Mouse (Mus musculus) neural tube, embryonic 15.5 days (tissue): Measurements from ENCODE around the gene Lrch3. TPM values are rescaled to one million over a fixed set of nuclear protein-coding genes. Genes with fewer than 3 reads are reported as not detected.
"Not testable (repeated sequence)": the region's sequence is repeated elsewhere in the genome, so short reads cannot be mapped to it uniquely, and the experiment has no call there.

ENCODE experiments used
- ATAC-seq: fragments of 200-750 bp; cut with Nextera tagmentation; 2 replicates; pipeline ENCODE4 v1.8.0; 2017; ENCODE audit warnings: mild to moderate bottlenecking, moderate TSS enrichment, moderate library complexity; ENCODE audit not compliant: low FRiP score
- H3K27ac ChIP-seq: fragments of 300-500 bp; sonication (generic); replicated peaks from 2 replicates; pipeline ENCODE4 v1.5.1; 2015; ENCODE audit warnings: mild to moderate bottlenecking, inconsistent platforms
- H3K27me3 ChIP-seq: fragments of 300-500 bp; sonication (generic); replicated peaks from 2 replicates; pipeline ENCODE4 v1.6.1; 2015; ENCODE audit warnings: inconsistent platforms
- H3K36me3 ChIP-seq: fragments of 300-500 bp; sonication (generic); 2 replicates; pipeline ENCODE4 v1.6.1; 2015; ENCODE audit warnings: inconsistent platforms
- H3K4me1 ChIP-seq: fragments of 300-500 bp; sonication (generic); 2 replicates; pipeline ENCODE4 v1.6.1; 2015; ENCODE audit warnings: inconsistent platforms
- H3K4me2 ChIP-seq: fragments of 300-500 bp; sonication (generic); 2 replicates; pipeline ENCODE4 v1.6.1; 2015; ENCODE audit warnings: inconsistent platforms, mild to moderate bottlenecking, moderate library complexity
- H3K4me3 ChIP-seq: fragments of 300-500 bp; sonication (generic); replicated peaks from 2 replicates; pipeline ENCODE4 v1.5.1; 2015; ENCODE audit warnings: mild to moderate bottlenecking, inconsistent platforms
- H3K9ac ChIP-seq: fragments of 300-500 bp; sonication (generic); replicated peaks from 2 replicates; pipeline ENCODE4 v1.6.1; 2015; ENCODE audit warnings: mild to moderate bottlenecking, inconsistent platforms
- H3K9me3 ChIP-seq: fragments of 300-500 bp; sonication (generic); replicated peaks from 2 replicates; pipeline ENCODE4 v1.6.1; 2016; ENCODE audit warnings: inconsistent platforms
- WGBS: fragments of 180-500 bp; shearing (Covaris S2); methylation state at CpG from one replicate; pipeline ENCODE4 v1.1.7; 2015; ENCODE audit warnings: mixed read lengths; 5-methylcytosine and 5-hydroxymethylcytosine counted together
- polyA plus RNA-seq: library from polyadenylated mRNA; unstranded; fragments of >200 nt; fragmentation: Nextera tagmentation; extraction: Ambion mirVana; gene quantifications from 2 replicates; pipeline ENCODE4 v1.2.1, GENCODE M21; 2015

The Lrch3 gene
- polyA plus RNA-seq, 1 experiment from 2014 or later: 36.2 TPM

DNA sequence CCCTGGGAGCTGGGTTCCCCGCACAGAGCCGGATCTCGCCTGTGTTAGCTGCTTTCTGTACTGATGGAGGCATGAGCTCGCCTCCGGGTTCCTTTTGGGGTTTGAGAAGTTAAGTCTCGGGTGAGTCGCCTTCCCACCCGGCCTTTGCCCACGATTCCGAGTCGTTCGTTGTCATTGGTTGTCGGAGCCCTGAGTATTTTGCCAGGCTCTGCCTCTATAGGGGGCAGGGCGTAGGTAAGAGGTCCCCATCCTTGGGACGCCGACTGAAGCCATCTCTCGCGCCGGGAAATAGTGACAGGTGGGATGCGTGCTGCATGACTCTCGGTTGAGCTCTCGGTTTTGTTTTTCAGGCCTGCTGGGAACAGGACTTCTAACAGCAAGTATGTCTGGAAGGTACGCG is 142.9 kb downstream of the Lrch3 start:
- H3K9ac ChIP-seq: peak overlapping the region; percentile 93
- no peaks in the 10 kb centered on the region for H3K27me3 ChIP-seq
- H3K27ac ChIP-seq: peak overlapping the region; percentile 88
- peak; percentile 55 for ATAC-seq
- peak overlapping the region; percentile 77 for H3K4me3 ChIP-seq
- H3K4me2 ChIP-seq: peak overlapping the region; percentile 82
- H3K36me3 ChIP-seq: peaks cover 30% of the 10 kb centered on the region
- peaks cover 34% of the 10 kb centered on the region for H3K4me1 ChIP-seq
- no peaks in the 10 kb centered on the region for H3K9me3 ChIP-seq
- under 1% methylated on average over 24 of the region's 24 CpGs for WGBS

DNA sequence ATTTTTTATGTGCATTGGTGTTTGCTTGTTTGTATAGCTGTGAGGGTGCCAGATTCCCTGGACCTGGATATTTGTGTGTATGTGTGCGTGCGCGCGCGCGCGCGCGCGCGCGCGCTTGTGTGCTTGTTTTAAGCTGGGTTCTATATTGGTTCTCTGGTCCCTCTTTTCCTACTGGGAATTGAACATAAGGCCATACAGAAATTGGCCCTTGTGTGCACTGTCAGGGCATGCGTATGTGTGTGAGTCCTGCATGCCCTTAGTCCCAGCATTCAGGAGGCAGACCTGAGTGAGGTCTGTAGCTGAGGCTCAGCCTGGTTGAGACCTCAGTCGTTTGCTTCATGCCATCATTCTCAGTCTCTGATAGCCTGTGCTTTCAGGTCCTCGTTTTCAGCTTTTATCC is 144.1 kb downstream of the Lrch3 start:
- Histone ChIP-seq H3K9ac (no peak overlapping the region), H3K9me3 (no peaks in the 10 kb centered on the region), H3K4me3 (peak overlapping the region; percentile 18; the same call in 1 of the 2 replicates), H3K27ac (no peak overlapping the region), H3K27me3 (no peaks in the 10 kb centered on the region), H3K4me1 (peaks cover 40% of the 10 kb centered on the region), H3K4me2 (peak overlapping the region; percentile 82), H3K36me3 (peaks cover 30% of the 10 kb centered on the region)
- WGBS: 92% methylated on average over 16 of the region's 16 CpGs
- ATAC-seq: no peak

GRCm38 (mm10) chr16:33058656-33059055 is 144.8 kb downstream of the Lrch3 start:
- ATAC-seq, H3K9ac ChIP-seq, H3K27ac ChIP-seq, H3K4me3 ChIP-seq, H3K4me2 ChIP-seq, H3K9me3 ChIP-seq, H3K27me3 ChIP-seq: not testable (repeated sequence)
- peaks cover 46% of the 10 kb centered on the region for H3K4me1 ChIP-seq
- H3K36me3 ChIP-seq: peaks cover 30% of the 10 kb centered on the region
- 91% methylated on average over 9 of the region's 9 CpGs for WGBS

DNA sequence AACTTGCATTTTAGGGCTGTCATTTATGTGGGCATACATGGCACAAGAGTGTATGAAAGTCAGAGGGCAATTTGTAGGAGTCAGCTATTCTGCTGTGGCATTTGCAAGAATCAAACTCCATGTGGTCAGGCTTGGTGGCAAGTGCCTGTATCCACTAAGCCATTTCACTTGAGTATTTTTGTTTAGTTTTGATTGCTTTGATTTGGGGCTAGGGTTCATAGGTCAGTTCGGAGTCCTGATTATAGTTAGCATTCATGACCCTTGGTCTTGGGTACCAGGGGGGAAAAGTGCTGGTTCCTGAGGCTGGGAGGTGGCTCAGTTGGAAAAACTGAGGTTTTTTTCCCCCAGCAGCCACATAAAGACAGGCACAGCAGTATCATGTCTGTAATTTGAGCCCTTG is 145.6 kb downstream of the Lrch3 start:
- Histone ChIP-seq H3K9me3 (no peaks in the 10 kb centered on the region), H3K27ac (no peak overlapping the region), H3K4me3 (no peak overlapping the region), H3K27me3 (no peaks in the 10 kb centered on the region), H3K4me1 (peaks cover 51% of the 10 kb centered on the region), H3K4me2 (no peak overlapping the region), H3K36me3 (peaks cover 30% of the 10 kb centered on the region), H3K9ac (no peak overlapping the region)
- WGBS: 94% methylated on average over 1 of the region's 1 CpGs
- ATAC-seq: no peak

GRCm38 (mm10) chr16:33060926-33061325 is 147.0 kb downstream of the Lrch3 start:
- peaks cover 48% of the 10 kb centered on the region for H3K4me1 ChIP-seq
- peaks cover 30% of the 10 kb centered on the region for H3K36me3 ChIP-seq
- no peaks in the 10 kb centered on the region for H3K27me3 ChIP-seq
- no peak overlapping the region for H3K27ac ChIP-seq
- H3K4me3 ChIP-seq: no peak overlapping the region
- no peaks in the 10 kb centered on the region for H3K9me3 ChIP-seq
- 73% methylated on average over 2 of the region's 2 CpGs for WGBS
- H3K4me2 ChIP-seq: no peak overlapping the region
- H3K9ac ChIP-seq: no peak overlapping the region
- ATAC-seq: no peak

DNA sequence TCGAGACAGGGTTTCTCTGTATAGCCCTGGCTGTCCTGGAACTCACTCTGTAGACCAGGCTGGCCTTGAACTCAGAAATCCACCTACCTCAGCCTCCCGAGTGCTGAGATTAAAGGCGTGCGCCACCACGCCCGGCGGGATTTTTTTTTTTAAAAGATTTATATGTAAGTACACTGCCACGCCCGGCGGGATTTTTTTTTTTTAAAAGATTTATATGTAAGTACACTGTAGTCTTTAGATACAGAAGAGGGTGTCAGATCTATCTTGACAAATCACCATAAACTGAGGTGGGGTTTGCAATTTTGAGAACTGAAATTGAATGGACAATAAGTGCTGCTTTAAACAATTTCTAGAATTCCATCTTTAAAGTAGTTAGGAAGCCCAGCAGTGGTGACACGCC is 147.5 kb downstream of the Lrch3 start:
- Histone ChIP-seq H3K4me3 (peak overlapping the region; percentile 91; the same call in 1 of the 2 replicates), H3K4me1 (peaks cover 48% of the 10 kb centered on the region), H3K36me3 (peaks cover 30% of the 10 kb centered on the region), H3K4me2 (peak overlapping the region; percentile 88), H3K9me3 (no peaks in the 10 kb centered on the region), H3K27ac (peak overlapping the region; percentile 82; the same call in 1 of the 2 replicates), H3K27me3 (no peaks in the 10 kb centered on the region), H3K9ac (0 out of 2 replicates have a peak overlapping the region, but pooled peaks have one; percentile 75)
- 49% methylated on average over 11 of the region's 11 CpGs for WGBS
- ATAC-seq: no peak

- Histone ChIP-seq H3K27ac (peak within 1 kb of the TSS; percentile 82), H3K36me3 (peaks cover 36% of the 10 kb centered on the region), H3K9ac (peak within 1 kb of the TSS; percentile 75), H3K9me3 (no peaks in the 10 kb centered on the region), H3K4me2 (peak within 1 kb of the TSS; percentile 88), H3K27me3 (no peaks in the 10 kb centered on the region), H3K4me3 (peak within 1 kb of the TSS; percentile 91), H3K4me1 (peaks cover 46% of the 10 kb centered on the region)
- ATAC-seq: peak; percentile 96
- WGBS: under 1% methylated on average over 64 of the region's 64 CpGs
Observed at GRCm38 (mm10) chr16:33062024-33062681, 148.3 kb downstream of the Lrch3 start, which contains the start of gene Lmln. Gene Lmln (plus strand): TSS chr16:33062521.

DNA sequence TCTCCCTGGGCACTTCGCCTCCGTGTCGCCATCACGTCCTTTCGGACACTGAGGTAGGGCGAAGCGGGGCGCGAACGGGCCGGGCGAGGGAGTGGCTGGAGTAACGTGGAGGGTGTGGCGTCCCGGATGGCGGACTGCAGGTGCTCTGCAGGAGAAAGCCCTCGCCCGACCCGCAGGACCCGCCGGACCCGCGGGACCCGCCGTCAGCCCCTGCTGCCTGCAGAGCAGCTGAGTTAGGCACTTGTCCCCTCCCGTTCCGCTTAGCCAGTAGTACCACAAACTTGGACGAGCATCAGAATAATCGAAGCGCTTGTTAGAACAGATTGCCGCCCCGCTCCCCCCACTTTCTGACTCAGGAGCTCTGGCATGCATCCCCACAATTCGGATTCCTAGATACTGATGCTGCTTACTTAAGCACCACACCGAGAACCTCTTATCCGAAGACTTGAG is 148.8 kb downstream of the Lrch3 start:
- WGBS: 0% methylated on average over 35 of the region's 35 CpGs
- Histone ChIP-seq H3K4me1 (peaks cover 41% of the 10 kb centered on the region), H3K27ac (peak overlapping the region; percentile 82), H3K27me3 (no peaks in the 10 kb centered on the region), H3K9me3 (no peaks in the 10 kb centered on the region), H3K36me3 (peaks cover 36% of the 10 kb centered on the region), H3K4me2 (peak overlapping the region; percentile 88), H3K4me3 (peak overlapping the region; percentile 91), H3K9ac (peak overlapping the region; percentile 75)
- peak; percentile 56 for ATAC-seq

- no peak for ATAC-seq
- H3K4me1 ChIP-seq: peaks cover 35% of the 10 kb centered on the region
- H3K27me3 ChIP-seq: no peaks in the 10 kb centered on the region
- peak overlapping the region; percentile 91 for H3K4me3 ChIP-seq
- H3K27ac ChIP-seq: peak overlapping the region; percentile 82
- H3K36me3 ChIP-seq: peaks cover 37% of the 10 kb centered on the region
- peak overlapping the region; percentile 88 for H3K4me2 ChIP-seq
- 19% methylated on average over 7 of the region's 7 CpGs for WGBS
- no peaks in the 10 kb centered on the region for H3K9me3 ChIP-seq
- peak overlapping the region; percentile 75 for H3K9ac ChIP-seq
Observed at GRCm38 (mm10) chr16:33063267-33063666, 149.4 kb downstream of the Lrch3 start.

DNA sequence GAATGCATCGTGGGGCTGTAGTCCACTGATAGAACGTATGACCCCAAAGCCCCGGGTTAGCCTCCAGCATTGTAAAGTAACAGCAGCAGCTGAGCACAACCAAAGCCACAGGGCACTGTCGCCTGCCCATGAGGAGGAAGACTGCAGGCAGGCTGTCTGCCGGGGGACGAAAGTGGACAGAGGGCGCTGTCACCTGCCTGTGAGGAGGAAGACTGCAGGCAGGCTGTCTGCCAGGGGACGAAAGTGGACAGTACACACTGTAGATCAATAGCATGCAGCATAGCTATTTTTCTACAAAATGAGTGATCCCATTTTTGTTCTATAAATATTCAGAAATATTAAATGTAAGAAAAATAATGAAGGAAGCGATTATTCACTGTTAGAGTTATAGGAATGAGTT is 150.7 kb downstream of the Lrch3 start:
- ATAC-seq: no peak
- Histone ChIP-seq H3K9ac (no peak overlapping the region), H3K9me3 (no peaks in the 10 kb centered on the region), H3K4me1 (peaks cover 22% of the 10 kb centered on the region), H3K27ac (no peak overlapping the region), H3K4me3 (no peak overlapping the region), H3K36me3 (peaks cover 25% of the 10 kb centered on the region), H3K4me2 (no peak overlapping the region), H3K27me3 (no peaks in the 10 kb centered on the region)
- WGBS: 74% methylated on average over 9 of the region's 9 CpGs
